Mouse (Mus musculus): ENCODE measurements at regions not wholly inside any gene's neighbourhood (a gene's known extent, or its start where the extent isn't known, plus 50 kb on each side); places are given as distances from the start of the nearest gene placed in this dataset.

DNA sequence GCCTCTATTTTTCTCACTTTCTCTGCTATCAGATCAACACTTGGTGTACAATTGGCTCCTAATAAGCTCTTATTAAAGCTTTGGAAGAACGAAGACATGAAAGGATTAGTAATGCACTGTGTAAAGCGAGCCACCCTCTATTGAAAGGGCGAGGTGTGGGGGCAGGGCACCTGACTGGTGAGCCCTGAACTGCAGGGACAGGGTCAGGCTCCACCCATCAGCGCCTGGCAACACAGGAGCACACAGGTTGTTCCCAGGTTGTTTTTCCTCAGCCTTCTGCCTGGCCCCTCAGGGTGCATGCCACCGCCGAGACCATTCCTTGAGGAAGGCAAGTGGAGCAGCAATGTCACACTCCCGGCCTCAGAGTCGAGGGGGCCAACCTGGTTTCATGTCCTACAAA lies 87.3 kb upstream of the Synm start:
- TF ChIP-seq CTCF (IDR thresholded peaks at IDR 0.05; ENCODE audit: low read depth) (no peak), EP300 (optimal IDR thresholded peaks at IDR 0.05) (no peak)
